Mouse (Mus musculus) kidney, embryonic 14.5 days (tissue): ENCODE measurements around the gene Mllt11. TPM values are rescaled to one million over a fixed set of nuclear protein-coding genes. Genes with fewer than 3 reads are reported as not detected.

Experiments
- ATAC-seq: fragments of 200-750 bp; cut with Nextera tagmentation; 2 replicates; pipeline ENCODE4 v1.8.0; 2017; ENCODE audit warnings: moderate number of reproducible peaks, mild to moderate bottlenecking, moderate TSS enrichment, moderate library complexity; ENCODE audit not compliant: low FRiP score, low TSS enrichment
- H3K27ac ChIP-seq: fragments of 300-500 bp; sonication (generic); 2 replicates; pipeline ENCODE4 v1.5.1; 2014; ENCODE audit warnings: low read depth, mild to moderate bottlenecking, low read length, moderate library complexity, mixed read lengths
- H3K27me3 ChIP-seq: fragments of 300-500 bp; sonication (generic); 2 replicates; pipeline ENCODE4 v1.6.1; 2014; ENCODE audit warnings: mild to moderate bottlenecking, low read length; ENCODE audit not compliant: control insufficient read depth, insufficient read depth
- H3K36me3 ChIP-seq: fragments of 300-500 bp; sonication (generic); 2 replicates; pipeline ENCODE4 v1.6.1; 2014; ENCODE audit warnings: low read length, mixed read lengths; ENCODE audit not compliant: control insufficient read depth, insufficient read depth
- H3K4me1 ChIP-seq: fragments of 300-500 bp; sonication (generic); 2 replicates; pipeline ENCODE4 v1.6.1; 2014; ENCODE audit warnings: low read length, mixed read lengths; ENCODE audit not compliant: control insufficient read depth, insufficient read depth
- H3K4me2 ChIP-seq: fragments of 300-500 bp; sonication (generic); replicated peaks from 2 replicates; pipeline ENCODE4 v1.6.1; 2014; ENCODE audit warnings: low read depth, mild to moderate bottlenecking, low read length
- H3K4me3 ChIP-seq: fragments of 300-500 bp; sonication (generic); 2 replicates; pipeline ENCODE4 v1.5.1; 2014; ENCODE audit warnings: mild to moderate bottlenecking, low read length
- H3K9ac ChIP-seq: fragments of 300-500 bp; sonication (generic); 2 replicates; pipeline ENCODE4 v1.6.1; 2014; ENCODE audit warnings: low read depth, mild to moderate bottlenecking, low read length, moderate library complexity
- H3K9me3 ChIP-seq: fragments of 300-500 bp; sonication (generic); 2 replicates; pipeline ENCODE4 v1.6.1; 2016; ENCODE audit warnings: low read length; ENCODE audit not compliant: control insufficient read depth
- WGBS: fragments of 180-500 bp; shearing (Covaris S2); extraction: QIAGEN DNeasy Blood & Tissue Kit; methylation state at CpG from one replicate; pipeline ENCODE4 v1.1.7; 2014; 5-methylcytosine and 5-hydroxymethylcytosine counted together
- polyA plus RNA-seq: library from polyadenylated mRNA; unstranded; fragments of >200 nt; fragmentation: Nextera tagmentation; extraction: Ambion mirVana; gene quantifications from 2 replicates; pipeline ENCODE4 v1.2.1, GENCODE M21; 2014

The Mllt11 gene
- polyA plus RNA-seq, 1 experiment from 2014 or later, result 18.5 TPM

DNA sequence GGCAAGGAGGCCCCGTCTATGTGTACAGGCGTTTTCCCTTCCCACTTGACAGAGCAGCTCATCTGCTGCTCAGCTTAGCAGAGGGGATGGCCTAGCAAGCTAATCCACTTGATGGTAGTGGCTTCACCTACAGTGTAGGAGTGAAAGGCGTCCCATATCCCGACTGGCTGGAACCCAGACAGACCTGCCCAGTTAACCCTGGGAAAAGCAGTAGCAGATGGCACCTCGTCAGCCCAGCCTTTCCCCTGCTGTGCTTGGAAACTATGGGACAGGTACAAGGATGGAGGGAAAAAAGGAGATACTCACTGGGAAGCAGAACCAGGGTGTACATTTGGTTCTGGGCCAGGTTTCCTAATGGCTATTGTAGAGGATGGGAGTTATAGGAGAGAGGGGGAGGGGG is 18.4 kb upstream of the Mllt11 start:
- no peaks in the 10 kb centered on the region for H3K4me1 ChIP-seq
- H3K36me3 ChIP-seq, result peaks cover 13% of the 10 kb centered on the region; the same call in 1 of the 2 replicates
- H3K4me2 ChIP-seq, result no peak overlapping the region
- WGBS, result 62% methylated on average over 5 of the region's 5 CpGs
- H3K4me3 ChIP-seq, result no peak overlapping the region
- no peak overlapping the region for H3K27ac ChIP-seq
- ATAC-seq, result no peak
- H3K9ac ChIP-seq, result no peak overlapping the region
- H3K27me3 ChIP-seq, result no peaks in the 10 kb centered on the region
- H3K9me3 ChIP-seq, result no peaks in the 10 kb centered on the region

DNA sequence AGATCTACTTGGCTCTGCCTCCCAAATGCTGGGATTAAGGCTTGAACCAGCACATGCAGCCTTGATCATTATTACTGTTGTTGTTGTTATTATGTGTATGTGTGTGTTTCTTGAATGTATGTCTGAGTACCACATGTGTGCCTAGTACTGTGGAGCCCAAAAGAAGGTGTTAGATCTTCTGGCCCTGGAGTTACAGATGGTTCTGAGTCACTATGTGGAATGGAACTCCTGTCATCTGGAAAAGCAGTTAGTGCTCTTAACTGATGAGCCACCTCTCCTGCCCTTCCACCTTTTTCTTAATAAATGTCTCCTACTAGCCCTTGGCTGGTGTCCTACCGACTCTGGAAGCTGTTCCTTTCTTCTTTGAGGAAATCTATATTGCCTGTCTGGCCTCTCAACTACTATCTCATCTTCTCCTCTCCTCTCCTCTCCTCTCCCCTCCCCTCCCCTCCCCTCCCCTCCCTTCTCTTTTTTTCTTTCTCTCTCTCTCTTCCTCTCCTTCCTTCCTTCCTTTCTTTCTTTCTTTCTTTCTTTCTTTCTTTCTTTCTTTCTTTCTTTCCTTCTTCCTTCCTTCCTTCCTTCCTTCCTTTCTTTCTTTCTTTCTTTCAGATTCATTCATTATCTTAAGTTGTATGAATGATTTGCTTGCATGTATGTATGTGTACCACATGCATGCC is 15.8 kb upstream of the Mllt11 start:
- ATAC-seq, result no peak
- Histone ChIP-seq H3K9ac (no peak overlapping the region), H3K27ac (no peak overlapping the region), H3K27me3 (no peaks in the 10 kb centered on the region), H3K9me3 (no peaks in the 10 kb centered on the region), H3K4me1 (no peaks in the 10 kb centered on the region), H3K4me3 (no peak overlapping the region), H3K4me2 (no peak overlapping the region), H3K36me3 (no peaks in the 10 kb centered on the region)
- 60% methylated on average over 1 of the region's 1 CpGs for WGBS

DNA sequence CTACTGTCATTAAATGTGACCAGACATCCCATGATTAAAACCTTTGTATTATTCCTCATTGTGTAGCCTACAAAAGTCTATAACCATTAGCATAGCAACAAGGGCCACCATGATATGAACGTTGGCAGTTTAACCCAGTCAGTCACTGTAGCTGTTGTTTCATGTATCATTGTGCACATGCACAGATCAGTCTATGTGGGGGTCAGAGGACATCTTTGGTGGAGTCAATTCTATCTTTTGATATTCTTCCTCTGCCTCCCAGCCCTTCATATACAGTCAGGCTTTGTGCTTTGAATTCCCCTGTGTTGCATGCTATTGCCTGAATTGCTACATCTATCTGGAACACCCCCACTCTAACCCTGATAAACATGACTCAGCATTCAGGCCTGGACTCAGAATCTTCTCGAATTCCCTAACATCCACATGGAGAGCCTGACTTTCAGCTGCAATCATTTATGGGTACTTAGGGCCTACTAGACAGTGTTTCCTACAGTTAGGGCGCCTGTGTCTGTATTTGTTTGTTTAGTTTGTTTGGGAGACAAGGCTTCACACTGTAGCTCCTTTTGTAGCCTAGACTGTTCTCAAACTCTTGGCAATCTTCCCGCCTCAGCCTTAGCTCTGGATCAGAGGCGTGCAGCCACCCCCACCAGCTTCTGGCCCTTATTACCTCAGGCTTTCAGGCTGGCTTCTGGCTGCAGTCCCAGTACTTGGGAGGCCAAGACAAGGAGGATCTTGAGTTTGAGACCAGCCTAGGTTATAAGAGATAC is 14.7 kb upstream of the Mllt11 start:
- H3K27me3 ChIP-seq, result no peaks in the 10 kb centered on the region
- H3K9me3 ChIP-seq, result no peaks in the 10 kb centered on the region
- H3K4me2 ChIP-seq, result no peak overlapping the region
- no peak overlapping the region for H3K27ac ChIP-seq
- no peak overlapping the region for H3K4me3 ChIP-seq
- no peak overlapping the region for H3K9ac ChIP-seq
- no peaks in the 10 kb centered on the region for H3K36me3 ChIP-seq
- no peaks in the 10 kb centered on the region for H3K4me1 ChIP-seq
- no peak for ATAC-seq
- WGBS, result 85% methylated on average over 5 of the region's 5 CpGs

DNA sequence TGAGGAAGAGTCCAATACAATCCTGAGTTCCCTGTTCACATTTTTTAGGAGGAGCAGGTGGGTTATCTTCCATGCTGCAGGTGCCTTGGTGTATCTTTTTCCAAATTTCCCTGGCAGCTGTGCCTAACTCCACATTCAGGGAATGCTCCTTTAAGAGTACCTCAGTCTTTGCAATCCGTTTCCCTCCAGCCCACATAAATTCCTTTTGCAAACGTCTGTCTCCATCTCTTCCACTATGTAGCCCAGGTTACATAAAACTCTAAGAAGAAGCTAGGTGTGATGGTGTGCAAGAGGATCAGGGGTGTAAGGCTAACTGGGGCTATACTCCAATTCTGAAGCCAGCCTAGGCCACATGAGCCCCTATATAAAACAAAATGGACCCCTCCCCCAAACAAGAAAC is 11.1 kb upstream of the Mllt11 start:
- Histone ChIP-seq H3K9me3 (no peaks in the 10 kb centered on the region), H3K4me3 (no peak overlapping the region), H3K9ac (no peak overlapping the region), H3K4me2 (no peak overlapping the region), H3K36me3 (peaks cover under 1% of the 10 kb centered on the region; the same call in 1 of the 2 replicates), H3K4me1 (0 out of 2 replicates have a peak, but pooled peaks cover 3% of the 10 kb centered on the region), H3K27me3 (no peaks in the 10 kb centered on the region), H3K27ac (no peak overlapping the region)
- no peak for ATAC-seq
- WGBS, result 74% methylated on average over 2 of the region's 2 CpGs

DNA sequence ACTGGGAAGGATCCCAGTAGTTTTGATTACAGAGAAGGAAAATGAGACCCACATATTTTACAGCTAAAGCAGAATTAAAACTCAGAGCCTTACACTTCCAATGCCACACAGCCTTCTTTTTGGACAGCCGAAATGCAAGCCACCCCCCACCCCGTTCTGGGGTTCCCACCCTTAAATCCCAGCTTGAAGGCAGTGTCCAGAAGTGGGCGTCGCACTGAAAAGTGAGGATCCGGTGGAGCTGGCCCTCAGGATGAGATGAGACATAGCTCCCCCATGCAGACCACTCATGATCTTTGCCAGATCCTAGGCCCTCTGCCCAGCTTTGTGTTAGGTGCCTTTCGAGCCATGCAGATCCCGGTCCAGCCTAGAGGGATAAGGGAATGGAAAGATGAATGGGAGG is 9.5 kb upstream of the Mllt11 start, which contains the start of gene Gm128:
Gene Gm128, minus strand, starts transcription at position 101 of the 400 bp plus-strand sequence.
- Histone ChIP-seq H3K9ac (no peak within 1 kb of the TSS), H3K4me3 (no peak within 1 kb of the TSS)

DNA sequence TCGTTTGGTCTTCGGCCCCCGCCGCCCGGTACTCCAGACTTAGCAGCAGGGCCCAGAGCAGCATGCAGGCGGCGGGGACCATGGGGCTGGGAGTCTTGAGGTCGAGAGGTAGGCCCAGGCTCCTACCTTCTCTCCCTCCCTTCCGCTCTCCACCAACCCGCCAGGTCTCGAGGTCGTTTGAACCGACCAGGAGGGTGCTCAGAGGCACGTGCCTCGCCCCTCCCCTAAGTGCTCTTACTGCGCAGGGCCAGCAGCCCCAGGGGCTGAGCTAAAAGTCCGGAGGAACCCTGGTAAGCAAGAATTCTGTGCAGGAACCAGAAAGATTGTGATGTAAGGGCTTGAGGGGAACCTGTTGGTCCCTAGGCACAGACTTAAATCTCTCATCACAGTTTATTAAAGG is 8.9 kb upstream of the Mllt11 start:
- Histone ChIP-seq H3K9ac (no peak overlapping the region), H3K4me1 (0 out of 2 replicates have a peak, but pooled peaks cover 3% of the 10 kb centered on the region), H3K36me3 (peaks cover 18% of the 10 kb centered on the region), H3K27ac (no peak overlapping the region), H3K27me3 (no peaks in the 10 kb centered on the region), H3K4me2 (peak overlapping the region; percentile 23; the same call in 1 of the 2 replicates), H3K4me3 (no peak overlapping the region), H3K9me3 (no peaks in the 10 kb centered on the region)
- ATAC-seq, result no peak; the same call in 1 of the 2 replicates
- 33% methylated on average over 17 of the region's 17 CpGs for WGBS

More for the DNA sequence above, 9.5 kb upstream of the Mllt11 start, which contains the start of gene Gm128:
- ATAC-seq, result no peak
- no peaks in the 10 kb centered on the region for H3K27me3 ChIP-seq
- WGBS, result 82% methylated on average over 7 of the region's 7 CpGs
- H3K4me1 ChIP-seq, result 0 out of 2 replicates have a peak, but pooled peaks cover 3% of the 10 kb centered on the region
- H3K27ac ChIP-seq, result no peak within 1 kb of the TSS
- peak within 1 kb of the TSS; percentile 23; the same call in 1 of the 2 replicates for H3K4me2 ChIP-seq
- peaks cover 14% of the 10 kb centered on the region; the same call in 1 of the 2 replicates for H3K36me3 ChIP-seq
- H3K9me3 ChIP-seq, result no peaks in the 10 kb centered on the region

DNA sequence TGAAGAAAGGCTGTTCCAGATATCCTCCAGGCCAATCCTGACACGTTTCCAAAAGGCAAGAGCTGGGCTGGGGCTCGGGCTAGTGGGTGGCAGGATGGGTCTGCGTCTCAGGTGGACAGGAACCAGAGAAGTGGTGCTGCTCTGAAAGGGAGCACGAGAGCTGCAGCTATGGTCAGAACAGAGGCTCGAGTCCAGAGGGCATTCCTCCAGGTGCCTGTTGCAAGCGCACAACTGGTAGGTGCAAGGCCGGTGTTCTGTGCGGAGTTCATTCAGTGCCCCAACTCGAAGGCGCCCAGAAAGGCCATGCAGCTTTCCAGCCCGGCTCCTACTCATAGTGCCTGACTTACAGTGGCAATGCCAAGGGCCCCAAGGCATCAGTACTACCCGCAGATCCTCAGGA is 8.0 kb upstream of the Mllt11 start:
- no peak for ATAC-seq
- Histone ChIP-seq H3K4me3 (no peak overlapping the region), H3K4me1 (0 out of 2 replicates have a peak, but pooled peaks cover 6% of the 10 kb centered on the region), H3K36me3 (peaks cover 28% of the 10 kb centered on the region), H3K9ac (no peak overlapping the region), H3K27ac (no peak overlapping the region), H3K4me2 (no peak overlapping the region), H3K27me3 (no peaks in the 10 kb centered on the region), H3K9me3 (no peaks in the 10 kb centered on the region)
- 90% methylated on average over 12 of the region's 12 CpGs for WGBS

DNA sequence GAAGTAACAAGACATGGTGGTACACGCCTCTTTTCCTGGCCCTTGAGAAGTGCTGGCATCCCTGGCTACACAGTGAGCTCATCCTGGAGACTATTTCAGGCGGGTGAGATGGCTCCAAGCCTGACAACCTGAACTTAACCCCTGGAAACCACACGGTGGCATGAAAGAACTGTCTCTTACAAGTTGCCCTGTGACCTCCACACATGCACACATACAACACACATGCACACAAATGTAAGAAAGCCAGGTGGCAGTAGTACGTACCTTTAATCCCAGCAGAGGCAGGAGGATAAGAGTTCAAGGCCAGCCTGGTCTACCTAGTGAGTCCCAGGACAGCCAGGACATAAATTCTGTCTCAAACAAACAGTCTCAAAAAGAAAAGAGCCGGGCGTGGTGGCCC is 7.1 kb upstream of the Mllt11 start:
- Histone ChIP-seq H3K9me3 (no peaks in the 10 kb centered on the region), H3K36me3 (peaks cover 37% of the 10 kb centered on the region), H3K27me3 (no peaks in the 10 kb centered on the region), H3K4me2 (no peak overlapping the region), H3K4me3 (no peak overlapping the region), H3K27ac (no peak overlapping the region), H3K9ac (no peak overlapping the region), H3K4me1 (peaks cover 8% of the 10 kb centered on the region; the same call in 1 of the 2 replicates)
- no peak for ATAC-seq
- 89% methylated on average over 6 of the region's 6 CpGs for WGBS
